Mouse (Mus musculus) CH12.LX (cell line): ENCODE measurements around the gene Ubxn10. TPM values are rescaled to one million over a fixed set of nuclear protein-coding genes. Genes with fewer than 3 reads are reported as not detected.

Experiments
- DNase-seq: peaks from one replicate; pipeline ENCODE4 v3.0.0-alpha.2; 2013; ENCODE audit errors: extremely low read depth
- H3K27ac ChIP-seq: 2 replicates; pipeline ENCODE4 v1.5.1; 2012; ENCODE audit warnings: low read depth, mild to moderate bottlenecking, control low read depth, moderate library complexity; ENCODE audit not compliant: insufficient read depth
- H3K27me3 ChIP-seq: replicated peaks from 2 replicates; pipeline ENCODE3; 2012; ENCODE audit warnings: inconsistent platforms
- H3K36me3 ChIP-seq, 2 experiments: replicated peaks in 1 of 2; 2 replicates each; pipeline versions ENCODE3 to v1.6.1; 2012; ENCODE audit warnings: inconsistent platforms in 1 of 2, low read length in 1 of 2, mild to moderate bottlenecking in 1 of 2, mixed read lengths in 1 of 2, moderate library complexity in 1 of 2; ENCODE audit not compliant: control insufficient read depth in 1 of 2, insufficient read depth in 1 of 2
- H3K4me1 ChIP-seq, 2 experiments: 2 replicates each; pipeline ENCODE4 v1.6.1; 2012; ENCODE audit warnings: inconsistent platforms in 1 of 2, moderate library complexity in 1 of 2; ENCODE audit not compliant: insufficient read depth in 2 of 2, control insufficient read depth in 1 of 2
- H3K4me2 ChIP-seq: 2 replicates; pipeline ENCODE4 v1.6.1; 2012; ENCODE audit warnings: low read depth, mild to moderate bottlenecking, control low read depth; ENCODE audit not compliant: poor library complexity, insufficient read depth, severe bottlenecking
- H3K4me3 ChIP-seq, 3 experiments: fragments of 150-350 bp in 1 of 3; sonication (generic) in 1 of 3; replicated peaks in 1 of 3; 2 replicates each; pipeline versions ENCODE3 to v1.5.1; 2011 to 2012; ENCODE audit warnings: low read depth in 2 of 3, low read length in 2 of 3, mild to moderate bottlenecking in 2 of 3, moderate library complexity in 2 of 3, control low read depth in 1 of 3, improper control_type of control experiment in 1 of 3, inconsistent platforms in 1 of 3, mixed read lengths in 1 of 3; ENCODE audit not compliant: poor library complexity in 1 of 3
- H3K79me2 ChIP-seq: replicated peaks from 2 replicates; pipeline ENCODE4 v1.6.1; 2012; ENCODE audit warnings: mild to moderate bottlenecking, moderate library complexity; ENCODE audit not compliant: control insufficient read depth, poor library complexity, insufficient read depth, severe bottlenecking; ENCODE audit errors: extremely low read depth
- H3K9ac ChIP-seq: 2 replicates; pipeline ENCODE4 v1.6.1; 2012; ENCODE audit warnings: low read depth, mild to moderate bottlenecking, control low read depth, moderate library complexity; ENCODE audit not compliant: insufficient read depth
- H3K9me3 ChIP-seq: replicated peaks from 2 replicates; pipeline ENCODE3; 2012; ENCODE audit warnings: low read length, inconsistent platforms, mixed read lengths
- BHLHE40 ChIP-seq: IDR thresholded peaks from 2 replicates; pipeline ENCODE4 v1.6.1; 2011; ENCODE audit warnings: mild to moderate bottlenecking, low read depth, low read length, improper control_type of control experiment
- CHD1 ChIP-seq: IDR thresholded peaks from 2 replicates; pipeline ENCODE4 v1.6.1; 2012; ENCODE audit warnings: low read depth, low read length, improper control_type of control experiment, inconsistent platforms
- E2F4 ChIP-seq: IDR thresholded peaks from 2 replicates; pipeline ENCODE4 v1.6.1; 2011; ENCODE audit warnings: low read depth, low read length, improper control_type of control experiment; ENCODE audit not compliant: insufficient replicate concordance
- EP300 ChIP-seq: IDR thresholded peaks from 2 replicates; pipeline ENCODE4 v1.6.1; 2011; ENCODE audit warnings: low read length, improper control_type of control experiment
- GABPA ChIP-seq: IDR thresholded peaks from 2 replicates; pipeline ENCODE4 v1.6.1; 2012; ENCODE audit warnings: low read depth, low read length, improper control_type of control experiment, inconsistent platforms; ENCODE audit not compliant: insufficient replicate concordance
- IRF4 ChIP-seq: IDR thresholded peaks from 2 replicates; pipeline ENCODE4 v1.6.1; 2014; ENCODE audit warnings: low read depth, mild to moderate bottlenecking, inconsistent platforms, low read length, improper control_type of control experiment
- KAT2A ChIP-seq: IDR thresholded peaks from 2 replicates; pipeline ENCODE4 v1.6.1; 2012; ENCODE audit warnings: low read length, improper control_type of control experiment, inconsistent platforms; ENCODE audit not compliant: insufficient replicate concordance
- MAFK ChIP-seq: IDR thresholded peaks from 2 replicates; pipeline ENCODE4 v1.6.1; 2011; ENCODE audit warnings: low read length, improper control_type of control experiment; ENCODE audit not compliant: insufficient replicate concordance
- MAX ChIP-seq: IDR thresholded peaks from 2 replicates; pipeline ENCODE4 v1.6.1; 2011; ENCODE audit warnings: low read length, improper control_type of control experiment
- MAZ ChIP-seq: IDR thresholded peaks from 2 replicates; pipeline ENCODE4 v1.6.1; 2012; ENCODE audit warnings: low read depth, mild to moderate bottlenecking, inconsistent platforms, low read length, improper control_type of control experiment, moderate library complexity
- MEF2A ChIP-seq: IDR thresholded peaks from 2 replicates; pipeline ENCODE4 v1.6.1; 2014; ENCODE audit warnings: low read depth, mild to moderate bottlenecking, inconsistent platforms, low read length, improper control_type of control experiment, borderline replicate concordance
- MXI1 ChIP-seq: IDR thresholded peaks from 2 replicates; pipeline ENCODE4 v1.6.1; 2011; ENCODE audit warnings: mild to moderate bottlenecking, low read depth, low read length, improper control_type of control experiment
- MYC ChIP-seq: IDR thresholded peaks from 2 replicates; pipeline ENCODE4 v1.6.1; 2011; ENCODE audit warnings: low read depth, mild to moderate bottlenecking, improper control_type of control experiment, low read length
- NRF1 ChIP-seq: IDR thresholded peaks from 2 replicates; pipeline ENCODE4 v1.6.1; 2014; ENCODE audit warnings: low read depth, mild to moderate bottlenecking, inconsistent platforms, low read length, improper control_type of control experiment, moderate library complexity
- PAX5 ChIP-seq: IDR thresholded peaks from 2 replicates; pipeline ENCODE4 v1.6.1; 2012; ENCODE audit warnings: low read length, inconsistent platforms, mixed read lengths
- POLR2A ChIP-seq: IDR thresholded peaks from 2 replicates; pipeline ENCODE4 v1.6.1; 2011; ENCODE audit warnings: low read depth, mild to moderate bottlenecking, improper control_type of control experiment, low read length
- POLR2AphosphoS2 ChIP-seq: IDR thresholded peaks from 2 replicates; pipeline ENCODE4 v1.6.1; 2011; ENCODE audit warnings: low read depth, low read length, improper control_type of control experiment
- RAD21 ChIP-seq: IDR thresholded peaks from 2 replicates; pipeline ENCODE4 v1.6.1; 2011; ENCODE audit warnings: low read depth, mild to moderate bottlenecking, low read length, improper control_type of control experiment, moderate library complexity
- RCOR1 ChIP-seq: conservative IDR thresholded peaks from 2 replicates; pipeline ENCODE4 v1.6.1; 2012; ENCODE audit warnings: low read depth, mild to moderate bottlenecking, inconsistent platforms, low read length, improper control_type of control experiment
- SMC3 ChIP-seq: IDR thresholded peaks from 2 replicates; pipeline ENCODE4 v1.6.1; 2011; ENCODE audit warnings: low read depth, low read length, improper control_type of control experiment
- UBTF ChIP-seq: IDR thresholded peaks from 2 replicates; pipeline ENCODE4 v1.6.1; 2012; ENCODE audit warnings: low read depth, mild to moderate bottlenecking, inconsistent platforms, low read length, improper control_type of control experiment, moderate library complexity
- USF1 ChIP-seq: IDR thresholded peaks from 2 replicates; pipeline ENCODE4 v1.6.1; 2014; ENCODE audit warnings: low read depth, mild to moderate bottlenecking, inconsistent platforms, low read length, improper control_type of control experiment
- ZC3H11A ChIP-seq: IDR thresholded peaks from 2 replicates; pipeline ENCODE4 v1.6.1; 2012; ENCODE audit warnings: low read depth, mild to moderate bottlenecking, inconsistent platforms, low read length, improper control_type of control experiment
- ZKSCAN1 ChIP-seq: IDR thresholded peaks from 2 replicates; pipeline ENCODE4 v1.6.1; 2012; ENCODE audit warnings: low read depth, inconsistent platforms, low read length, improper control_type of control experiment, borderline replicate concordance
- ZMIZ1 ChIP-seq: IDR thresholded peaks from 2 replicates; pipeline ENCODE4 v1.6.1; 2012; ENCODE audit warnings: low read depth, mild to moderate bottlenecking, inconsistent platforms, low read length, improper control_type of control experiment
- ZNF384 ChIP-seq: IDR thresholded peaks from 2 replicates; pipeline ENCODE4 v1.6.1; 2012; ENCODE audit warnings: low read depth, low read length, improper control_type of control experiment, inconsistent platforms
- dilution Hi-C: fragments of 300-500 bp; cut with MboI; formaldehyde crosslinking; loops from 2 replicates; pipeline ENCODE4 v1.14.3; 2020; ENCODE audit warnings: low sequenced_read_pairs; ENCODE audit not compliant: extremely low pct_unique_long_range_greater_than_20kb, extremely low pct_ligation_motif_present
- in situ Hi-C: fragments of 300-500 bp; cut with MboI; formaldehyde crosslinking; loops from 3 replicates; pipeline ENCODE4 v1.14.3; 2019; ENCODE audit warnings: low sequenced_read_pairs, low pct_ligation_motif_present, low pct_unique_long_range_greater_than_20kb, mixed read lengths
- polyA plus RNA-seq: library from polyadenylated mRNA; unstranded; fragments of >175 nt; gene quantifications from 2 replicates; pipeline ENCODE4 v1.2.1, GENCODE M21; 2012; ENCODE audit warnings: low read depth; ENCODE audit not compliant: insufficient read length
- total RNA-seq, 2 experiments: library from RNA; depleted of rRNA; stranded (reverse); fragments of 300-350 nt in 1 of 2; fragments of >200 nt in 1 of 2; gene quantifications; 2 replicates each; pipeline ENCODE4 v1.2.3; 2012 to 2014

Ubxn10 gene
- total and polyA plus RNA-seq, 3 experiments, result not detected

GRCm38 (mm10) chr4:138729018-138729703 is 7.8 kb downstream of the Ubxn10 start:
- in situ Hi-C loops, result no loop called here
- TF ChIP-seq POLR2AphosphoS2 (no peak), USF1 (no peak), KAT2A (no peak), NRF1 (no peak), RAD21 (no peak), SMC3 (no peak), MYC (no peak), POLR2A (no peak), ZC3H11A (no peak), MEF2A (no peak), ZNF384 (no peak), IRF4 (no peak), PAX5 (no peak), E2F4 (no peak), MAX (no peak), EP300 (no peak), ZKSCAN1 (no peak), ZMIZ1 (no peak), MXI1 (no peak), UBTF (no peak)

GRCm38 (mm10) chr4:138725751-138726150 is 11.2 kb downstream of the Ubxn10 start:
- H3K9me3 ChIP-seq, result no peaks in the 10 kb centered on the region
- no peaks in the 10 kb centered on the region for H3K79me2 ChIP-seq
- H3K4me2 ChIP-seq, result no peak overlapping the region
- H3K36me3 ChIP-seq, result no peaks in the 10 kb centered on the region
- no peak for TF ChIP-seq MAFK
- no peak for TF ChIP-seq KAT2A
- TF ChIP-seq GABPA, result no peak
- no peak for TF ChIP-seq MAZ
- no peak for TF ChIP-seq MEF2A
- no peak for TF ChIP-seq ZMIZ1
- no peak for TF ChIP-seq CHD1
- no peak for TF ChIP-seq E2F4
- TF ChIP-seq ZNF384, result no peak
- no peak for TF ChIP-seq ZKSCAN1
- no peak for TF ChIP-seq RCOR1
- TF ChIP-seq BHLHE40, result no peak
- TF ChIP-seq MXI1, result no peak
- in situ Hi-C loops (no loop called here), dilution Hi-C loops (no loop called here)
- no peak overlapping the region for H3K9ac ChIP-seq
- peaks cover 98% of the 10 kb centered on the region for H3K27me3 ChIP-seq
- H3K27ac ChIP-seq, result no peak overlapping the region
- DNase-seq, result no peak
- H3K4me1 ChIP-seq, result peaks cover 0 to 3% of the 10 kb centered on the region in 2 experiments; a peak in 2 of 4 replicates
- H3K4me3 ChIP-seq, result no peak overlapping the region

More at GRCm38 (mm10) chr4:138729018-138729703, 7.8 kb downstream of the Ubxn10 start:
- Histone ChIP-seq H3K9ac (no peak overlapping the region), H3K79me2 (no peaks in the 10 kb centered on the region), H3K4me1 (peaks cover 0 to 3% of the 10 kb centered on the region in 2 experiments; a peak in 2 of 4 replicates), H3K27me3 (peaks cover 97% of the 10 kb centered on the region), H3K9me3 (peaks cover 10% of the 10 kb centered on the region), H3K4me2 (no peak overlapping the region), H3K27ac (no peak overlapping the region), H3K4me3 (no peak overlapping the region), H3K36me3 (no peaks in the 10 kb centered on the region)
- DNase-seq, result no peak
- dilution Hi-C loops, result no loop called here
